Mouse (Mus musculus) urinary bladder, postnatal 36 days (tissue): ENCODE results near the gene Bad.
A peak's percentile ranks its signal among the peaks of the same experiment; 100 is the strongest.
"Not testable (repeated sequence)": the region's sequence is repeated elsewhere in the genome, so short reads cannot be mapped to it uniquely, and the experiment has no call there.

Source experiments
- DNase-seq, 2 experiments: peaks; one replicate each; pipeline ENCODE4 v3.0.0; 2022; ENCODE audit warnings: low spot score in 2 of 2, mixed read lengths in 1 of 2

The Bad gene

GRCm38 (mm10) chr19:6941372-6942248 lies at the start of gene Bad:
Bad (plus strand) TSS chr19:6941861.
- peak; percentile 92 to 94 for DNase-seq

DNA sequence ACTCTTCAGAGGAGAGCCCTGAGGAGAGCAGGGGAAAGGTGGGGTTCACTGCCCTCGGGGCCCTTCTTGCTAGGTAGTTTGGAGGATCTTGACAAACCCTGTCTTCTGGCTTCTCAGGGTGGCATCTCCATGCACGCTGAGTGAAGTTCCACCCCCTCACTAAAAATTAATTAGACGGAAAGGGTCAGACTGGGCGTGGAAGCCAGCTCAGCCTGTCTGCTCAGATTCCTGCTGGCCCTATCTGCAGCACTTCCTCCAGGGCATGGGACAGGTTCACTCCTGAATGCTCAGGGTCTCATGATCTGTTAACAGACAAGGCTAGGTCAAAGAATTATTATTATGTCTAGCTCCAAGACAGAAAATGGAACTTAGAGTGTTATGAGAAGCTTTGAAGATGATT lies 49.1 kb upstream of the Bad start:
- peak; percentile 64 to 66 for DNase-seq

DNA sequence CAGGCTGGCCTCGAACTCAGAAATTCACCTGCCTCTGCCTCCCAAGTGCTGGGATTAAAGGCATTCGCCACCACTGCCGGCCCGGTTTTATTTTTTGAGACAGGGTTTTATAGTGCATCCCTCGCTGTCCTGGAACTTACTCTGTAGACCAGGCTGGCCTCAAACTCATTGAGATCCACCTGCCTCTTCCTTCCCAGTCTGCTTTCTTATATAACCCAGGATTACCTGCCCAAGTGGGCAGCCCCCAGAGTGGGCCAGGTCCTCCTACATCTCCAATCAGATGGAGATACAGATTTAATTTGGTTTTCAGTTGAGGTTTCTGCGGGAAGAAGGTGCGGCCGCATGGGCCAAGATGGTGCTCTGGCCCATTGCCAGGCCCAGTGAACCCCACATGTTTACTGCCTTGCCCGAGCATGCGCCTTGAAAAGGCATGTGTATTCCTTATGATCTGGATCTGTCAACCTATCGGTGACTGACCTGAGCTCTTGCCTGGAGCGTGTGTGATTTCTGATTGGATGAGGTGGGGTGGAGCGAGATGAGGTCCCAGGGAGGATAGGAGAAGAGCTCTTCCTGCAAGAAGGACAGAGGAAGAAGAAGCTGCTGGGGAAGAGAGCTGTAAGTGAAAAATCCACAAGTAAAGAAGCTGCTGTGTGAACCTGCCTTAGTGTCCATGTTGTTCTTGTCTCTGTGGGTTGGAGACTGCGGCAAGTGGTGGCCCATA lies 47.8 kb upstream of the Bad start:
- no peak for DNase-seq

- not testable (repeated sequence) for DNase-seq
Observed at GRCm38 (mm10) chr19:6895608-6896305, 45.9 kb upstream of the Bad start.

DNA sequence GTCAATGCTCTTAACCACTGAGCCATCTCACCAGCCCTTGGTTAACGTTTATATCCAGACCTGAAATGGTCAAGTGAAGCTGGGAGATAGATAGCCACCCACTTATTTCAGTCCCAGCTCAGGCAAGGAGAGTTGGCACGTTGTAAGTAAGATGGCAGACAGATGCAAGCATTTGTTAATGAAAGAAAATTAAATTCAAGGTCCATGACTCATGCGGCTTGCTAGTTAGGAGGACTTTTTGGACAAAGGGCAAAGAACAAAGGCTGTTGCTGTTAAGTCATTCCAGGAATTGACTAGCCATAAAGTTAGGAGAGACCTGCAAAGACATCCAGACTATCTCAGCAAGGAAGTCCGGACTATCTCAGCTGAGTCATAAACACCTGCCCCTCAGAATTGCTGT lies 42.0 kb upstream of the Bad start:
- DNase-seq: no peak

DNA sequence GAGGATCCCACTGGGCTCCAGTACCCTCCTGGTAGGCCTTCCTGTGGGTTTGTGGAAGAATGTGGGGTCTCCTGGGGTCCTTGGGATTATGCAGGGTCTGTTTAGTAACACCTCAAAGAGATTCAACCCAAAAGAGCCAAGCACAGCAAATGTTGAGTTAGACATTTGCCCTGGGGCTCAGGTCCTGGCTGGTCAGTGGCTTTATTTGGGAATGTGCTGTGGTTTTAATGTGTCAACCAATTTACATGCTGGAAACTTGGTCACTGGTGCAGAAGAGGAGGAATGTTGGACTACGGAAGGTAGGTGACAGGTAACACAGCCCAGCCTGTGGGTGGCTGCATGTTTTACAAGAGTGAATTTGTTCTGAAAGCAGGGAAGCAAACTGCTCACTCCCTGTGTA lies 38.6 kb upstream of the Bad start:
- DNase-seq: no peak

DNA sequence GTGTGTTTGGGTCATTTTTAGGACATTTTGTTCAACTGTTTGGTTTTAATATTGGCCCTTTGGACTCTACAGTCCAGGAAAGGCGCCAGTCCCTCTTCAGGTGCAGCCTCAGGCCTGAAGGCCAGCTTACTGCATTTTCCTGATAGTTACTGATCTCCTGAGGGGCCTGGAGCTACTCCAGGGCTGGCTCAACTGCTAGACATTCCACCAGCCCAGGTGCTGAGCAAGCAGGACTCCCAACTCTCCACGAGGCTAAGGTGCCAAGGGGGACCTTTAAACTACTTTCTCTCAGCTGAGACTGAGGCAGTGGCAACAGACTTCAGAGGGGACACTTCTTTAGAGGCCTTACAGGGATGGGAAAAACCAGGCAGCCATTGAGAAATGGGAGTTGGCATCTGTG lies 36.8 kb upstream of the Bad start:
- no peak for DNase-seq

- DNase-seq: no peak
Observed at GRCm38 (mm10) chr19:6905498-6906159, 36.0 kb upstream of the Bad start.

- DNase-seq: no peak
Observed at GRCm38 (mm10) chr19:6906199-6906598, 35.5 kb upstream of the Bad start.

GRCm38 (mm10) chr19:6907094-6907493 lies 34.6 kb upstream of the Bad start:
- no peak for DNase-seq

GRCm38 (mm10) chr19:6907811-6908540 lies 33.7 kb upstream of the Bad start:
- DNase-seq: no peak

DNA sequence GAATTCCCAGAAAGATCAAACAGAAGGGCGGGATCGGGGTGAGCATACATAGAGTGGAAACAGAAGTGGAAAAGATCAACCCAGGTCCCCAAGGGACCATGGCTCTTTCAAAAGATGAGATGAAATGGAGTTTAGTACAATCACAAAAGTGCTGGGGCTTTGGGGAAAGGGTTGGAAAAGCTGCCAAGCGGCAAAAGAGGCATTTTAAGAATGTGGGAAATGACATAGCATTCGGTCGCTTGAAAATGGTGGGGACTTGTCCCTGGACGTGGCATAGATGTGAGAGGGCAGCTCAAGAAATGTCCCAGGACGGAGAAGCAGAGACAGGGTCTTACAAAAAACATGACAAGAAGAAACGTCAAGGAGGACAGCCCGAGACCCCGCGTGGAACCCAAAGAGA lies 32.6 kb upstream of the Bad start:
- DNase-seq: no peak

- DNase-seq: peak; percentile 85 to 92
Observed at GRCm38 (mm10) chr19:6909507-6910289, 32.0 kb upstream of the Bad start, which contains the start of the genes Trmt112 and Prdx5. Trmt112 (plus strand) TSS chr19:6909698. Prdx5 (minus strand) TSS chr19:6910106.

DNA sequence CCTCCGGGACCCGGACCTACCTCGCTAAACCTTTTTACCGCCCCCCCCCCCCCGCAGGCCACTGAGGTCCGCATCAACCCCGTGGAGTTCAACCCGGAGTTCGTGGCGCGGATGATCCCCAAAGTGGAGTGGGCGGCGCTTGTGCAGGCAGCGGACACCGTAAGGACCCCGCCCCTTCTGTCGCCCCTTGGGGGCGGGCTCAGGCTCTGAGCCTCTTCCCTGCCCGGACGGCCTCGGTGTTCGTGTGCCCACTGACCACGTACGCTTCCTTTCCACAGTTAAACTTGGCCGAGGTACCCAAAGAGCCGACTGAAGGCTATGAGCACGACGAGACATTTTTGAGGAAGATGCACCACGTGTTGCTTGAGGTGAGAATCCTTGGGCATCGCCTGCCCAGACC lies 31.4 kb upstream of the Bad start:
- peak in 1 of 2 experiments; percentile 46 for DNase-seq

GRCm38 (mm10) chr19:6911101-6912074 lies 30.3 kb upstream of the Bad start:
- no peak for DNase-seq

DNA sequence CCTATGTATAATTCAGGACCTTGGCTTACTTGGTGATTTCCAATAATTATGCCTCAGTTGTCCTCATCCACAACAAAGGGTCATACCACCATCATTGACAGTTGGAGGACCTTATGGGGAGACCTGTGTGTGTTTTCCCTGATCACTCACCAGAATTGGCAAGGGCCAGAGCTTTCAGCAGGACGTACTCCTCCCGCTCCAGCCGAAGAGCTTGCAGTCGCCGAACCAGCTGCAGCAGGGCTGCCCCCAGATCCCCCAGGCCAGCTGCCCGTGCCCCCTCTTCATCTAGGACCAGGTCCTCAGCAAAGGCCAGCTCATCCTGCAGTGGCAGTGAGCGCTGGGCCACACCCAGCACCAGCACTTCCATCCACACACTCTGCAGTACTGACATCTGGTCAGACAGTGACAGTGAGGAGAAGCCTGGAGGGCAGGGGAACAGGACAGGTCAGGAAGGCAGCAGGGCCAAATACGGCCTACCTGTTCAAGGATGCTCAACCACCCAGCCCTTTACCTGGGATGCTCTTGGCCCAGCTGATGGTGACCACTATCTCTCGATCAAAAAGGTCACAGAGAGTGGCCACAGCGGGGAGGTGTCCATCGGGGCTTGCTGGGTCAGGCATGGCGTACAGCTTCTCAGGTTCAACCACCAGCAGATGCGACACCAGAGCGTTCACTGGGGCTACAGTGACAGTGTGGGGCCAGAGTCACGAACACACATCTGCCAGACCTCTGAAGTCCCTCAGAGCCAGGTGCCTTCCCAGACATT lies 29.3 kb upstream of the Bad start:
- DNase-seq: no peak

- DNase-seq: no peak
Observed at GRCm38 (mm10) chr19:6913036-6913435, 28.6 kb upstream of the Bad start.

GRCm38 (mm10) chr19:6913991-6914390 lies 27.7 kb upstream of the Bad start:
- DNase-seq: no peak
